Mouse (Mus musculus) neural tube, embryonic 12.5 days (tissue): ENCODE measurements around the gene Gas1. TPM values are rescaled to one million over a fixed set of nuclear protein-coding genes. Genes with fewer than 3 reads are reported as not detected.
A peak's percentile ranks its signal among the peaks of the same experiment; 100 is the strongest.

ENCODE experiments used
- ATAC-seq: fragments of 200-750 bp; cut with Nextera tagmentation; 2 replicates; pipeline ENCODE4 v1.8.0; 2017; ENCODE audit warnings: low read depth, mild to moderate bottlenecking, moderate TSS enrichment, moderate library complexity; ENCODE audit not compliant: low FRiP score
- H3K27ac ChIP-seq: fragments of 300-500 bp; sonication (generic); 2 replicates; pipeline ENCODE4 v1.5.1; 2016
- H3K27me3 ChIP-seq: fragments of 300-500 bp; sonication (generic); replicated peaks from 2 replicates; pipeline ENCODE4 v1.6.1; 2016; ENCODE audit warnings: mild to moderate bottlenecking
- H3K36me3 ChIP-seq: fragments of 300-500 bp; sonication (generic); 2 replicates; pipeline ENCODE4 v1.6.1; 2016; ENCODE audit warnings: mild to moderate bottlenecking
- H3K4me1 ChIP-seq: fragments of 300-500 bp; sonication (generic); 2 replicates; pipeline ENCODE4 v1.6.1; 2016
- H3K4me2 ChIP-seq: fragments of 300-500 bp; sonication (generic); replicated peaks from 2 replicates; pipeline ENCODE4 v1.6.1; 2016; ENCODE audit warnings: mild to moderate bottlenecking
- H3K4me3 ChIP-seq: fragments of 300-500 bp; sonication (generic); 2 replicates; pipeline ENCODE4 v1.5.1; 2016
- H3K9ac ChIP-seq: fragments of 300-500 bp; sonication (generic); 2 replicates; pipeline ENCODE4 v1.6.1; 2016; ENCODE audit warnings: mild to moderate bottlenecking
- H3K9me3 ChIP-seq: fragments of 300-500 bp; sonication (generic); 2 replicates; pipeline ENCODE4 v1.6.1; 2016; ENCODE audit warnings: mild to moderate bottlenecking
- WGBS: fragments of 180-500 bp; shearing (Covaris S2); methylation state at CpG from one replicate; pipeline ENCODE4 v1.1.7; 2016; 5-methylcytosine and 5-hydroxymethylcytosine counted together
- polyA plus RNA-seq: library from polyadenylated mRNA; unstranded; fragments of >200 nt; fragmentation: Nextera tagmentation; extraction: Ambion mirVana; gene quantifications from 2 replicates; pipeline ENCODE4 v1.2.1, GENCODE M21; 2016

The Gas1 gene
- 153 and 168 TPM in 2 replicates for polyA plus RNA-seq

GRCm38 (mm10) chr13:60177106-60177796, at the start of gene Gas1:
Gene Gas1 (minus strand): TSS chr13:60177365.
- Histone ChIP-seq H3K4me1 (peaks cover 17% of the 10 kb centered on the region), H3K36me3 (peaks cover 6% of the 10 kb centered on the region; the same call in 1 of the 2 replicates), H3K4me2 (peak within 1 kb of the TSS; percentile 81), H3K9ac (peak within 1 kb of the TSS; percentile 99), H3K27me3 (no peaks in the 10 kb centered on the region), H3K4me3 (peak within 1 kb of the TSS; percentile 91), H3K9me3 (no peaks in the 10 kb centered on the region), H3K27ac (peak within 1 kb of the TSS; percentile 97)
- WGBS, result 0% methylated on average over 59 of the region's 59 CpGs
- peak; percentile 87 for ATAC-seq

- no peak overlapping the region for H3K4me3 ChIP-seq
- no peaks in the 10 kb centered on the region for H3K27me3 ChIP-seq
- no peak; the same call in 1 of the 2 replicates for ATAC-seq
- peaks cover 13% of the 10 kb centered on the region for H3K4me1 ChIP-seq
- H3K4me2 ChIP-seq, result peak overlapping the region; percentile 8; the same call in 1 of the 2 replicates
- no peak overlapping the region for H3K9ac ChIP-seq
- WGBS, result 20% methylated on average over 9 of the region's 9 CpGs
- H3K36me3 ChIP-seq, result no peaks in the 10 kb centered on the region
- H3K27ac ChIP-seq, result no peak overlapping the region
- H3K9me3 ChIP-seq, result 0 out of 2 replicates have a peak, but pooled peaks cover 5% of the 10 kb centered on the region
Observed at GRCm38 (mm10) chr13:60226251-60226836, 49.2 kb upstream of the Gas1 start.

- 61% methylated on average over 1 of the region's 1 CpGs for WGBS
- Histone ChIP-seq H3K4me2 (0 out of 2 replicates have a peak overlapping the region, but pooled peaks have one; percentile 8), H3K27me3 (no peaks in the 10 kb centered on the region), H3K36me3 (no peaks in the 10 kb centered on the region), H3K27ac (no peak overlapping the region), H3K4me1 (peaks cover 13% of the 10 kb centered on the region), H3K9ac (no peak overlapping the region), H3K4me3 (no peak overlapping the region), H3K9me3 (0 out of 2 replicates have a peak, but pooled peaks cover 5% of the 10 kb centered on the region)
- ATAC-seq, result no peak
Observed at GRCm38 (mm10) chr13:60225736-60226135, 48.6 kb upstream of the Gas1 start.

GRCm38 (mm10) chr13:60225276-60225675, 48.1 kb upstream of the Gas1 start:
- Histone ChIP-seq H3K4me1 (peaks cover 13% of the 10 kb centered on the region), H3K9ac (no peak overlapping the region), H3K4me3 (no peak overlapping the region), H3K9me3 (0 out of 2 replicates have a peak, but pooled peaks cover 5% of the 10 kb centered on the region), H3K4me2 (no peak overlapping the region), H3K36me3 (no peaks in the 10 kb centered on the region), H3K27ac (no peak overlapping the region), H3K27me3 (no peaks in the 10 kb centered on the region)
- no peak for ATAC-seq
- WGBS, result 91% methylated on average over 5 of the region's 5 CpGs

DNA sequence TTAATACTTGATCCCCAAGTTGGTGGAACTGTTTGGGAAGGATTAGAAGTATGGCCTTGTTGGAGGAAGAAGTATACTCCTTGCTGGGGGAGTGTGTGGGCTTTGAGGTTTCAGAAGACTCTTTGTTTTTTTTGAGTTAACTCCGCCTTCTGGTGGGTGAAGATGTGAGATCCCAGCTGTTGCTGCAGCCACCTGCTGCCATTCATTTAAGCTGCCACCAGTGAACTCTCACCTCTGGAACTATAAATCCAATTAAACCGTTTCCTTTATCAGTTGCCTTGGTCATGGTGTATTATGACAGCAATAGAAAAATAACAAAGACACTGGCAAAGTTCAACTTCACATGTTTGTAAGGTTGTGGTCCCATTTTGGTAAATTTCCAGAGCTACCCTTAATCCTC, 46.6 kb upstream of the Gas1 start:
- H3K4me2 ChIP-seq, result no peak overlapping the region
- 39% methylated on average over 2 of the region's 2 CpGs for WGBS
- no peaks in the 10 kb centered on the region for H3K27me3 ChIP-seq
- no peak overlapping the region for H3K27ac ChIP-seq
- no peak overlapping the region for H3K9ac ChIP-seq
- H3K9me3 ChIP-seq, result 0 out of 2 replicates have a peak, but pooled peaks cover 5% of the 10 kb centered on the region
- no peaks in the 10 kb centered on the region for H3K36me3 ChIP-seq
- peaks cover 13% of the 10 kb centered on the region for H3K4me1 ChIP-seq
- ATAC-seq, result no peak
- no peak overlapping the region for H3K4me3 ChIP-seq

DNA sequence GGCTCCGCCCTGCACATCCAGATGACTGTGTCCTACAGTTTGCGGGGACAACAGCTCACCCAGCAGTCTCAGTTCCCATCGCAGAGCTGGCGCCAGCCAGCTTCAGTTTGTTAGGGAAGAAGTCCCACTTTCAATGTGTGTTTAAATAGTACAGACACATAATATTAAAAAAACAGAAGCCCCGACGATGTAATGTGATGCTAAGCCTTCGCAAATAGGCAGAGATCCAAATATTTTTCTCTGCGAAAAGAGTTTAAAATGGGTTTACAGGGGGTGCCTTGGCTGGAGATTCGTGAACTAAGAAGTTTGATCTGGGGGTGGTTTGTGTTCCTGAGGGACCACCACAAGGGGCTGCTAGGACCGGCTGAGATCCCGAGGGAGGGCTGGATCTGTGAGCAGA, 45.2 kb upstream of the Gas1 start:
- Histone ChIP-seq H3K36me3 (no peaks in the 10 kb centered on the region), H3K9me3 (0 out of 2 replicates have a peak, but pooled peaks cover 5% of the 10 kb centered on the region), H3K4me2 (no peak overlapping the region), H3K9ac (no peak overlapping the region), H3K4me3 (no peak overlapping the region), H3K27ac (no peak overlapping the region), H3K27me3 (no peaks in the 10 kb centered on the region), H3K4me1 (peaks cover 13% of the 10 kb centered on the region)
- 91% methylated on average over 11 of the region's 11 CpGs for WGBS
- no peak for ATAC-seq

DNA sequence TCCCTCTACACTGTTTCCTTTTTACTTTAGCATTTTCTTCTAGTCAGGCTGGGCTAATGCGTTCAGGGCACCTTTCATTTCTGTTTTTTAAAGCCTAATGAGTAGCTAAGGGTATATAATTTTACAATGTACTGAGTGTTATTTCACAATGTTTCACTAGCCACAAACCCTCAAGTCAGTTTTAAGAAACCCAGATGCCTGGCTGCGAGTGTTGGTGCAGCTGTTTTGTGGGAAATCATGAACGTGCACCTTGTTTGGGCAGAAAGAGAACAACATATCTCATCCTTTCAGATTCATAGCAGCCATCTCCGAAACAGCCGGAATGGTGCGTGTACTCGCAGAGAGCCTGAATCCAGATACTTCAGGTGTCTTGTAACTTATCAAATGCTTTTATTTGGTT, 36.7 kb upstream of the Gas1 start:
- no peak for ATAC-seq
- Histone ChIP-seq H3K9ac (no peak overlapping the region), H3K4me1 (no peaks in the 10 kb centered on the region), H3K4me2 (no peak overlapping the region), H3K27me3 (no peaks in the 10 kb centered on the region), H3K9me3 (no peaks in the 10 kb centered on the region), H3K36me3 (no peaks in the 10 kb centered on the region), H3K4me3 (no peak overlapping the region), H3K27ac (no peak overlapping the region)
- WGBS, result 91% methylated on average over 7 of the region's 7 CpGs

DNA sequence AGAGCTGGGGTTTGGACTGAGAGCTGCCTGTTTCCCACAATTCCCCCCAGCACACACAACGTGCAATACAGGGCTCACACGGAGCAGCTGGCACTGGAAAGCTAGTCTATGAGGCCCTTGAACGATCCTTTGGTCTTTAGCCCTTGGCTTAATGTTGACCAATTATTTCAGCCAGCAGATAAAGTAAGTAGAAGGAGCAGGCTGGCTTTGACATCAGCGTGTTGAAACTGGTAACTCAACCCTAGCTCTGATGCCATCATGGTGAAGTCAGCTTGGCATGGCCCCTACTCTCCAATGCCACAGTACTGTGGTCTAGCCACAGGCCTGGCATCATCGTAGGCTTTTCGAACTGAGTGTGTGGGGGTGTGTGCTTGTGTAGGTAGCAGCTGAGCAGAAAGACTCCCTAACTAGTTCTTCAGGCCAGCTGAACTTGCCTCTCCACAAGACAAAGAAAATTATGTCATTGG, 30.0 kb upstream of the Gas1 start:
- no peak for ATAC-seq
- 91% methylated on average over 6 of the region's 6 CpGs for WGBS
- no peaks in the 10 kb centered on the region for H3K27me3 ChIP-seq
- no peak overlapping the region for H3K9ac ChIP-seq
- H3K4me1 ChIP-seq, result no peaks in the 10 kb centered on the region
- no peaks in the 10 kb centered on the region for H3K36me3 ChIP-seq
- H3K9me3 ChIP-seq, result peaks cover 4% of the 10 kb centered on the region; the same call in 1 of the 2 replicates
- H3K4me2 ChIP-seq, result no peak overlapping the region
- H3K4me3 ChIP-seq, result no peak overlapping the region
- no peak overlapping the region for H3K27ac ChIP-seq

DNA sequence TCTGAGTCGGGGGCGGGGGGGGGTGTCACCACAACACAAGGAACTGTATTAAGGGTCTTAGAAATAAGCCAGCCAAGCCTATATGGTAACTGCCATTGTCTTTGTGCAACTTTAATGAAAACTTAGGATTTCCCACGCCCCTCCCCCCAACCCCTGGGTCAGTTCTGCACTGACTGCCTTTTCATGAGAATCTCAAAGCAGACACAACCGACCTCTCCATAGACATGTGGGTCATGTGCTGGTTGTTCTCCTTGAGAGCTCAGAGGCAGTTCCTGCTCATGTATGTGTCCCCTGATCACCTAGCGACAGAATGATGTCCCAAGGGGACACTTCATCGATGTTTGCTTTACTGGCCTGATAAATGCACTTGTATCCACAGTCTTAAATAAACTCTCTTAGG, 27.6 kb upstream of the Gas1 start:
- Histone ChIP-seq H3K27ac (no peak overlapping the region), H3K4me1 (no peaks in the 10 kb centered on the region), H3K9ac (no peak overlapping the region), H3K27me3 (no peaks in the 10 kb centered on the region), H3K9me3 (peaks cover 4% of the 10 kb centered on the region; the same call in 1 of the 2 replicates), H3K36me3 (no peaks in the 10 kb centered on the region), H3K4me2 (no peak overlapping the region), H3K4me3 (no peak overlapping the region)
- 88% methylated on average over 6 of the region's 6 CpGs for WGBS
- no peak for ATAC-seq

DNA sequence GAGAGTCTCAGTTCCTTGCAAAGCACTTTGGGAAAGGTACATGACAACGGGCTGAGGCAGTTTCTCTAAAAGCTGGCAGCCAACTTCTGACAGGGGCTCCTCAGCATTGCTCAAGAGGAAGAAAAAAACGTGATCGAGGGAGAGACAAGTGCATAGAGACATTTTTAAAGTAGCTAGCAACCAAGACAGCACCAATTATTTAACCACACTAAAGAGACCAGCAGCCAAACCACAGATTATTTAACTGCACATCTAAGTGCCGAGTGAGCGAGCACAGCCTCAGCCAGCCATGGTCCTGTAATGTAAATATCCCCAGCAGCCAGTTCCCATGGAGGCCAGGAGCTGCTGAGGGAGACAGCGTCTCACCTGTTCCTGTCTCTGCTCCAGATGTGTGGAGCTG, 16.1 kb upstream of the Gas1 start:
- H3K4me3 ChIP-seq, result no peak overlapping the region
- H3K27me3 ChIP-seq, result no peaks in the 10 kb centered on the region
- H3K27ac ChIP-seq, result no peak overlapping the region
- H3K9me3 ChIP-seq, result no peaks in the 10 kb centered on the region
- H3K9ac ChIP-seq, result no peak overlapping the region
- 72% methylated on average over 6 of the region's 6 CpGs for WGBS
- no peaks in the 10 kb centered on the region for H3K4me1 ChIP-seq
- no peak for ATAC-seq
- H3K36me3 ChIP-seq, result no peaks in the 10 kb centered on the region
- no peak overlapping the region for H3K4me2 ChIP-seq

DNA sequence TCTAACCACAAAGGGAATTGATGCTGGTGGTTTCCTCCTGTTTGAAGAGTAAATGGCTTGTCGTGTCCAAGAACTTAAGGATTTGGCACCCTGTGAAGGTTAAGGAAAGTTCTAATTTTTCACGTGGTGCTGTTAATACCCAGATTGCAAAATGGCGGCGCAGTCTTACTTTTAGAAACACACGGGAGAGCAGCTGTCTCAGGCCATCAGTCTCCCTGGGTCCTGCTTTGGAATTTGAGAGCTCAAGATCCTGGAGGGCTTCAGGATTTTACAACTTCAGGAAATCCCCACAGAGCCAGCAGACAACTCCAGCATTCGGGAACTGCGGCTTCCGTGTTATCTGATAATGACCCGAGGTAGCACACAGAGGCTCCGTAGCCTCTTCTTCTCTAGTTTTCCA, 12.8 kb upstream of the Gas1 start:
- no peaks in the 10 kb centered on the region for H3K27me3 ChIP-seq
- H3K4me1 ChIP-seq, result no peaks in the 10 kb centered on the region
- H3K36me3 ChIP-seq, result no peaks in the 10 kb centered on the region
- no peak for ATAC-seq
- no peak overlapping the region for H3K27ac ChIP-seq
- 68% methylated on average over 10 of the region's 10 CpGs for WGBS
- no peak overlapping the region for H3K4me2 ChIP-seq
- no peaks in the 10 kb centered on the region for H3K9me3 ChIP-seq
- no peak overlapping the region for H3K4me3 ChIP-seq
- H3K9ac ChIP-seq, result no peak overlapping the region

DNA sequence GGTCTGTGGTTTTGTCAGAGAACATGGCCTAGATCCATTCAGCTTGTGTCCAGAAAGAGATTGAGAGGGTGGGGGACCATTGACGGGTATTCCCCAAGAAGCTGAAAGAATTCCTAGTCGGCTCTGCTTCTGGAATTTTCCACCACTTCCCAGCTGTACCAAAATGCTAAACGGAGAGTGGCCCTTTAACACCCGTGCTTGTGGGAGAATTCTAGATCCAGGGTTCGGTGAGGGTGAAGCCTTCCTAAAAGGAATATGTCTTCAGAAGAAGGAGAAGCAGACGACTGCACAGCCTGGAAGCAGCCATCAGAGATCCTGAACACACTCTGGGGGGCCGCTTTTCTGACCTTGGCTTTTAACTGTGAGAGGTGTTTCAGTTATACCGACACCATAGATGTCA, 11.8 kb upstream of the Gas1 start:
- H3K9ac ChIP-seq, result no peak overlapping the region
- no peak overlapping the region for H3K27ac ChIP-seq
- WGBS, result 89% methylated on average over 8 of the region's 8 CpGs
- ATAC-seq, result no peak
- H3K36me3 ChIP-seq, result no peaks in the 10 kb centered on the region
- no peaks in the 10 kb centered on the region for H3K27me3 ChIP-seq
- no peaks in the 10 kb centered on the region for H3K4me1 ChIP-seq
- no peak overlapping the region for H3K4me3 ChIP-seq
- H3K4me2 ChIP-seq, result no peak overlapping the region
- no peaks in the 10 kb centered on the region for H3K9me3 ChIP-seq
